Mouse (Mus musculus): Measurements from ENCODE around the gene Olfr319. TPM values are rescaled to one million over a fixed set of nuclear protein-coding genes. Genes with fewer than 3 reads are reported as not detected.
"Not testable (repeated sequence)": the region's sequence is repeated elsewhere in the genome, so short reads cannot be mapped to it uniquely, and the experiment has no call there.

Olfr319 gene
- polyA plus RNA-seq, 2 experiments, result not detected

GRCm38 (mm10) chr11:58680799-58681198 is 18.2 kb upstream of the Olfr319 start, which contains the start of gene Olfr320:
Gene Olfr320 (plus strand): TSS chr11:58681099.
- no peaks in the 10 kb centered on the region for H3K9me3 ChIP-seq (ENCODE audit: control insufficient read depth, low read length)
- H3K4me3 ChIP-seq (ENCODE audit: insufficient read depth in 1 of 2, low read depth in 2 of 2, low read length in 2 of 2), result no peak within 1 kb of the TSS
- no peak within 1 kb of the TSS for H3K9ac ChIP-seq (replicated peaks)
- no peak within 1 kb of the TSS for H3K4me2 ChIP-seq (ENCODE audit: low read depth)
- 59% methylated on average over 1 of the region's 1 CpGs for WGBS (ENCODE audit: insufficient replicate concordance)
- no peaks in the 10 kb centered on the region for H3K36me3 ChIP-seq (replicated peaks; ENCODE audit: control insufficient read depth, insufficient read depth, low read depth)
- ATAC-seq (ENCODE audit: insufficient read depth), result no peak
- no peaks in the 10 kb centered on the region for H3K4me1 ChIP-seq (replicated peaks; ENCODE audit: control insufficient read depth in 2 of 2, insufficient read depth in 2 of 2, low read length in 1 of 2)
- no peaks in the 10 kb centered on the region for H3K27me3 ChIP-seq (ENCODE audit: control insufficient read depth, insufficient read depth, low read length)
- TF ChIP-seq CTCF (IDR thresholded peaks at IDR 0.05; ENCODE audit: low read depth), result no peak
- no peak for TF ChIP-seq EP300 (IDR thresholded peaks at IDR 0.05; ENCODE audit: low read depth)
- H3K27ac ChIP-seq, result no peak within 1 kb of the TSS
- no peak for DNase-seq (ENCODE audit: low read depth in 3 of 3, low spot score in 3 of 3)

- no peaks in the 10 kb centered on the region for H3K4me1 ChIP-seq (replicated peaks; ENCODE audit: control insufficient read depth in 2 of 2, insufficient read depth in 2 of 2, low read length in 1 of 2)
- no peaks in the 10 kb centered on the region for H3K9me3 ChIP-seq (ENCODE audit: control insufficient read depth, low read length)
- no peak overlapping the region for H3K9ac ChIP-seq (replicated peaks)
- H3K4me2 ChIP-seq (ENCODE audit: low read depth), result no peak overlapping the region
- TF ChIP-seq EP300 (IDR thresholded peaks at IDR 0.05; ENCODE audit: low read depth) (no peak), CTCF (IDR thresholded peaks at IDR 0.05; ENCODE audit: low read depth) (no peak)
- H3K36me3 ChIP-seq (replicated peaks; ENCODE audit: control insufficient read depth, insufficient read depth, low read depth), result no peaks in the 10 kb centered on the region
- ATAC-seq (ENCODE audit: insufficient read depth), result no peak
- no peak overlapping the region for H3K27ac ChIP-seq
- 70% methylated on average over 11 of the region's 11 CpGs for WGBS (ENCODE audit: insufficient replicate concordance)
- no peak for DNase-seq (ENCODE audit: low read depth in 3 of 3, low spot score in 3 of 3)
- no peaks in the 10 kb centered on the region for H3K27me3 ChIP-seq (ENCODE audit: control insufficient read depth, insufficient read depth, low read length)
- H3K4me3 ChIP-seq (ENCODE audit: insufficient read depth in 1 of 2, low read depth in 2 of 2, low read length in 2 of 2), result no peak overlapping the region
Measured at GRCm38 (mm10) chr11:58709086-58709485, 10.1 kb downstream of the Olfr319 start.

GRCm38 (mm10) chr11:58717723-58718122 is 18.8 kb downstream of the Olfr319 start:
- 65% methylated on average over 7 of the region's 7 CpGs for WGBS (ENCODE audit: insufficient replicate concordance)
- H3K4me3 ChIP-seq (ENCODE audit: insufficient read depth in 1 of 2, low read depth in 2 of 2, low read length in 2 of 2); H3K27me3 ChIP-seq (ENCODE audit: control insufficient read depth, insufficient read depth, low read length); H3K4me1 ChIP-seq (replicated peaks; ENCODE audit: control insufficient read depth in 2 of 2, insufficient read depth in 2 of 2, low read length in 1 of 2); H3K9ac ChIP-seq (replicated peaks); DNase-seq (ENCODE audit: low read depth in 3 of 3, low spot score in 3 of 3); H3K9me3 ChIP-seq (ENCODE audit: control insufficient read depth, low read length); ATAC-seq (ENCODE audit: insufficient read depth); H3K4me2 ChIP-seq (ENCODE audit: low read depth); H3K27ac ChIP-seq; H3K36me3 ChIP-seq (replicated peaks; ENCODE audit: control insufficient read depth, insufficient read depth, low read depth): not testable (repeated sequence)

- H3K36me3 ChIP-seq (replicated peaks; ENCODE audit: control insufficient read depth, insufficient read depth, low read depth), result no peaks in the 10 kb centered on the region
Measured at GRCm38 (mm10) chr11:58719701-58720100, 20.7 kb downstream of the Olfr319 start.

GRCm38 (mm10) chr11:58723914-58724313 is 25.0 kb downstream of the Olfr319 start, which contains the start of gene Olfr318:
Gene Olfr318 (minus strand): TSS chr11:58724014.
- no peak for DNase-seq (ENCODE audit: low read depth in 3 of 3, low spot score in 3 of 3)
- TF ChIP-seq CTCF (IDR thresholded peaks at IDR 0.05; ENCODE audit: low read depth), result no peak
- TF ChIP-seq EP300 (IDR thresholded peaks at IDR 0.05; ENCODE audit: low read depth), result no peak
- Histone ChIP-seq H3K27me3 (ENCODE audit: control insufficient read depth, insufficient read depth, low read length) (no peaks in the 10 kb centered on the region), H3K27ac (no peak within 1 kb of the TSS), H3K36me3 (replicated peaks; ENCODE audit: control insufficient read depth, insufficient read depth, low read depth) (no peaks in the 10 kb centered on the region), H3K4me3 (ENCODE audit: insufficient read depth in 1 of 2, low read depth in 2 of 2, low read length in 2 of 2) (no peak within 1 kb of the TSS), H3K4me1 (replicated peaks; ENCODE audit: control insufficient read depth in 2 of 2, insufficient read depth in 2 of 2, low read length in 1 of 2) (no peaks in the 10 kb centered on the region), H3K9me3 (ENCODE audit: control insufficient read depth, low read length) (no peaks in the 10 kb centered on the region), H3K9ac (replicated peaks) (no peak within 1 kb of the TSS), H3K4me2 (ENCODE audit: low read depth) (no peak within 1 kb of the TSS)
- no peak for ATAC-seq (ENCODE audit: insufficient read depth)

More at GRCm38 (mm10) chr11:58719701-58720100, 20.7 kb downstream of the Olfr319 start:
- ATAC-seq (ENCODE audit: insufficient read depth) (no peak), DNase-seq (ENCODE audit: low read depth in 3 of 3, low spot score in 3 of 3) (no peak)
- Histone ChIP-seq H3K27me3 (ENCODE audit: control insufficient read depth, insufficient read depth, low read length) (no peaks in the 10 kb centered on the region), H3K4me2 (ENCODE audit: low read depth) (no peak overlapping the region), H3K9ac (replicated peaks) (no peak overlapping the region), H3K4me3 (ENCODE audit: insufficient read depth in 1 of 2, low read depth in 2 of 2, low read length in 2 of 2) (no peak overlapping the region), H3K4me1 (replicated peaks; ENCODE audit: control insufficient read depth in 2 of 2, insufficient read depth in 2 of 2, low read length in 1 of 2) (no peaks in the 10 kb centered on the region), H3K27ac (no peak overlapping the region), H3K9me3 (ENCODE audit: control insufficient read depth, low read length) (no peaks in the 10 kb centered on the region)
- WGBS (ENCODE audit: insufficient replicate concordance), result 62% methylated on average over 4 of the region's 4 CpGs
- no peak for TF ChIP-seq CTCF (IDR thresholded peaks at IDR 0.05; ENCODE audit: low read depth)
- TF ChIP-seq EP300 (IDR thresholded peaks at IDR 0.05; ENCODE audit: low read depth), result no peak

GRCm38 (mm10) chr11:58727896-58728650 is 29.1 kb downstream of the Olfr319 start:
- not testable (repeated sequence) for ATAC-seq (ENCODE audit: insufficient read depth); H3K9me3 ChIP-seq (ENCODE audit: control insufficient read depth, low read length); H3K27ac ChIP-seq; H3K4me1 ChIP-seq (replicated peaks; ENCODE audit: control insufficient read depth in 2 of 2, insufficient read depth in 2 of 2, low read length in 1 of 2); H3K4me3 ChIP-seq (ENCODE audit: insufficient read depth in 1 of 2, low read depth in 2 of 2, low read length in 2 of 2); H3K27me3 ChIP-seq (ENCODE audit: control insufficient read depth, insufficient read depth, low read length); H3K9ac ChIP-seq (replicated peaks); DNase-seq (ENCODE audit: low read depth in 3 of 3, low spot score in 3 of 3); H3K4me2 ChIP-seq (ENCODE audit: low read depth); H3K36me3 ChIP-seq (replicated peaks; ENCODE audit: control insufficient read depth, insufficient read depth, low read depth)
- 58% methylated on average over 6 of the region's 6 CpGs for WGBS (ENCODE audit: insufficient replicate concordance)
